Mouse (Mus musculus) gastrocnemius, postnatal 25 days (tissue): ENCODE data around the gene Ptpn13. TPM values are rescaled to one million over a fixed set of nuclear protein-coding genes. Genes with fewer than 3 reads are reported as not detected.

ENCODE experiments used
- DNase-seq: peaks from one replicate; pipeline ENCODE4 v3.0.0; 2022
- total RNA-seq, 2 experiments: library from RNA; stranded (reverse); gene quantifications; 1 replicate in 1 of 2; 2 replicates in 1 of 2; pipeline ENCODE4 v1.2.3; 2021

The Ptpn13 gene
- total RNA-seq, 2 experiments from 2014 or later, result 2.5 to 2.7 TPM

GRCm38 (mm10) chr5:103647320-103647719 lies 222.3 kb downstream of the Ptpn13 start:
- no peak for DNase-seq

Other genes starting within 250 kb of the Ptpn13 start
- gene Mapk10, start 213.9 kb upstream of the Ptpn13 start, total RNA-seq, result 1 to 10 TPM in 1 of 2 experiments, under 1 TPM in 1; 0.95 to 1.3 TPM
- gene Slc10a6, start 204.2 kb downstream of the Ptpn13 start, total RNA-seq, result 1 to 10 TPM in 1 of 2 experiments, under 1 TPM in 1; 0.82 to 1.7 TPM
- under 1 TPM; 0.31 to 0.72 TPM for gene 1700016H13Rik, start 230.8 kb downstream of the Ptpn13 start, total RNA-seq